Mouse (Mus musculus): ENCODE results near the gene Olfr1250. TPM values are rescaled to one million over a fixed set of nuclear protein-coding genes. Genes with fewer than 3 reads are reported as not detected.
"Not testable (repeated sequence)": the region's sequence is repeated elsewhere in the genome, so short reads cannot be mapped to it uniquely, and the experiment has no call there.

The Olfr1250 gene
- total RNA-seq (2014; rRNA removed) = not detected in 2 replicates
- polyA plus RNA-seq (2012; rRNA removed) = not detected in 2 replicates

DNA sequence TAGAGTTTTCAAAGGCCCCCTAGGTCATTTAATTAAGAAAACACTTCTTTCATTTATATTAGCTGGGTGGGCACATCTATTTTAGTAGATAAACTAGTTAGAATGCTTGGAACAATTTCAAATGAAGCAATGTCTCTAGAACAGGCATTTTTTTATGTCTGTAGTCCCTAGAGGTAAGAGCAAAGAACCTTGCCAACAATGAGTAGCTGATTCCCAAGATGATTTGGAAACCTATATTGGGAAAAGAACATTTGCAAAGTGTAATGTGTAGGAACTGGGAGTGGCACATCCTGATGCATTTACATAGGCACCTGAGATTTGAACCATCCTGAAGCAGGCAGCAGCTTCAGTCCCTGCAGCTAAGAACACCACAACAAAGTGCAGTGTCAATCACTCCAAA, at the start of gene Olfr1250:
Olfr1250 (minus strand) TSS at position 101 of the 400 bp plus-strand sequence.
- no peak within 1 kb of the TSS for H3K4me3 ChIP-seq (ENCODE audit: insufficient read depth, low read depth, low read length)
- H3K79me2 ChIP-seq (ENCODE audit: control insufficient read depth, insufficient read depth, low read length) = no peaks in the 10 kb centered on the region
- TF ChIP-seq CTCF (IDR thresholded peaks at IDR 0.05; ENCODE audit: low read depth, low read length) (no peak), POLR2A (IDR thresholded peaks at IDR 0.05; ENCODE audit: extremely low read depth, insufficient read depth, low read length) (no peak)
- H3K4me1 ChIP-seq (ENCODE audit: control insufficient read depth, insufficient read depth, low read length) = no peaks in the 10 kb centered on the region
- no peaks in the 10 kb centered on the region for H3K36me3 ChIP-seq (ENCODE audit: control insufficient read depth, insufficient read depth, low read length)
- no peak within 1 kb of the TSS for H3K9ac ChIP-seq (ENCODE audit: low read depth, low read length)
- no peak for DNase-seq (ENCODE audit: extremely low read depth, low read depth, low spot score)
- H3K27ac ChIP-seq (replicated peaks; ENCODE audit: insufficient read depth, low read depth, low read length) = no peak within 1 kb of the TSS
- no peaks in the 10 kb centered on the region for H3K27me3 ChIP-seq (ENCODE audit: control insufficient read depth, insufficient read depth, low read length)

- Histone ChIP-seq H3K79me2 (ENCODE audit: control insufficient read depth, insufficient read depth, low read length) (no peaks in the 10 kb centered on the region), H3K4me1 (ENCODE audit: control insufficient read depth, insufficient read depth, low read length) (no peaks in the 10 kb centered on the region), H3K36me3 (ENCODE audit: control insufficient read depth, insufficient read depth, low read length) (no peaks in the 10 kb centered on the region), H3K27me3 (ENCODE audit: control insufficient read depth, insufficient read depth, low read length) (no peaks in the 10 kb centered on the region), H3K27ac (replicated peaks; ENCODE audit: insufficient read depth, low read depth, low read length) (no peak overlapping the region), H3K4me3 (ENCODE audit: insufficient read depth, low read depth, low read length) (no peak overlapping the region), H3K9ac (ENCODE audit: low read depth, low read length) (no peak overlapping the region)
- no peak for DNase-seq (ENCODE audit: extremely low read depth, low read depth, low spot score)
- TF ChIP-seq POLR2A (IDR thresholded peaks at IDR 0.05; ENCODE audit: extremely low read depth, insufficient read depth, low read length) = no peak
- no peak for TF ChIP-seq CTCF (IDR thresholded peaks at IDR 0.05; ENCODE audit: low read depth, low read length)
- 78% methylated on average over 6 of the region's 6 CpGs for WGBS
Measured at GRCm38 (mm10) chr2:89691980-89692379, 30.7 kb upstream of the Olfr1250 start.

DNA sequence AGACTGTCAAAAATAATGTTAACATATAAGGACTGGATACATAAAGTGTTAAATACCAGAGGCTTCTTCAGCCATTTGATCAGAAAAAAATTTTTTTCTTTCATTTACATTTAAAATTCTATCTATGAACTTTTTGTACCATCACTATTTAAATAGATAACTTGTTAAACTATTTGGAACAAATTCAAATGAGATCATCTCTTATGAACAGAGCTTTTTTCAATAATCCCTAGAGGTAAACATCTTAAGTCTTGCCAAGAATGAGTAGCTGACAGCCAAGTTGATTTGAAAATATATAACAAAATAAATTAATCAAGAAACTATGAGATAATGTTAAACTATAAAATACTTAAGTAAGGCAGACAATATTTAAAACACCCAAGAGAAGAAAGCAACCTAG, 10.6 kb upstream of the Olfr1250 start, which contains the start of gene Olfr1251:
Olfr1251 (minus strand) TSS at position 101 of the 400 bp plus-strand sequence.
- no peak for TF ChIP-seq CTCF (IDR thresholded peaks at IDR 0.05; ENCODE audit: low read depth, low read length)
- no peak for TF ChIP-seq POLR2A (IDR thresholded peaks at IDR 0.05; ENCODE audit: extremely low read depth, insufficient read depth, low read length)
- Histone ChIP-seq H3K79me2 (ENCODE audit: control insufficient read depth, insufficient read depth, low read length) (no peaks in the 10 kb centered on the region), H3K4me3 (ENCODE audit: insufficient read depth, low read depth, low read length) (no peak within 1 kb of the TSS), H3K27ac (replicated peaks; ENCODE audit: insufficient read depth, low read depth, low read length) (no peak within 1 kb of the TSS), H3K4me1 (ENCODE audit: control insufficient read depth, insufficient read depth, low read length) (no peaks in the 10 kb centered on the region), H3K9ac (ENCODE audit: low read depth, low read length) (no peak within 1 kb of the TSS), H3K27me3 (ENCODE audit: control insufficient read depth, insufficient read depth, low read length) (no peaks in the 10 kb centered on the region), H3K36me3 (ENCODE audit: control insufficient read depth, insufficient read depth, low read length) (no peaks in the 10 kb centered on the region)
- DNase-seq (ENCODE audit: extremely low read depth, low read depth, low spot score) = no peak

- Histone ChIP-seq H3K4me1 (ENCODE audit: control insufficient read depth, insufficient read depth, low read length) (no peaks in the 10 kb centered on the region), H3K27me3 (ENCODE audit: control insufficient read depth, insufficient read depth, low read length) (no peaks in the 10 kb centered on the region), H3K79me2 (ENCODE audit: control insufficient read depth, insufficient read depth, low read length) (no peaks in the 10 kb centered on the region), H3K4me3 (ENCODE audit: insufficient read depth, low read depth, low read length) (no peak within 1 kb of the TSS), H3K36me3 (ENCODE audit: control insufficient read depth, insufficient read depth, low read length) (no peaks in the 10 kb centered on the region), H3K27ac (replicated peaks; ENCODE audit: insufficient read depth, low read depth, low read length) (no peak within 1 kb of the TSS), H3K9ac (ENCODE audit: low read depth, low read length) (no peak within 1 kb of the TSS)
- 89% methylated on average over 2 of the region's 2 CpGs for whole genome bisulfite sequencing
- TF ChIP-seq CTCF (IDR thresholded peaks at IDR 0.05; ENCODE audit: low read depth, low read length) (no peak), POLR2A (IDR thresholded peaks at IDR 0.05; ENCODE audit: extremely low read depth, insufficient read depth, low read length) (no peak)
- DNase-seq (ENCODE audit: extremely low read depth, low read depth, low spot score) = no peak
Measured at GRCm38 (mm10) chr2:89634883-89635282, 26.4 kb downstream of the Olfr1250 start, which contains the start of gene Olfr1249. Gene Olfr1249 (minus strand): TSS chr2:89634983.

- H3K36me3 ChIP-seq (ENCODE audit: control insufficient read depth, insufficient read depth, low read length); H3K27ac ChIP-seq (replicated peaks; ENCODE audit: insufficient read depth, low read depth, low read length); DNase-seq (ENCODE audit: extremely low read depth, low read depth, low spot score); H3K27me3 ChIP-seq (ENCODE audit: control insufficient read depth, insufficient read depth, low read length); H3K4me3 ChIP-seq (ENCODE audit: insufficient read depth, low read depth, low read length); H3K79me2 ChIP-seq (ENCODE audit: control insufficient read depth, insufficient read depth, low read length); H3K9ac ChIP-seq (ENCODE audit: low read depth, low read length); H3K4me1 ChIP-seq (ENCODE audit: control insufficient read depth, insufficient read depth, low read length): not testable (repeated sequence)
- 78% methylated on average over 1 of the region's 1 CpGs for WGBS
Measured at GRCm38 (mm10) chr2:89618145-89618544, 43.1 kb downstream of the Olfr1250 start, which contains the start of gene Olfr1248. Gene Olfr1248 (minus strand): TSS chr2:89618245.

GRCm38 (mm10) chr2:89614030-89614429, 47.2 kb downstream of the Olfr1250 start, which contains the start of gene Olfr1247:
Gene Olfr1247 (minus strand): TSS chr2:89614130.
- no peaks in the 10 kb centered on the region for H3K79me2 ChIP-seq (ENCODE audit: control insufficient read depth, insufficient read depth, low read length)
- TF ChIP-seq CTCF (IDR thresholded peaks at IDR 0.05; ENCODE audit: low read depth, low read length) (no peak), POLR2A (IDR thresholded peaks at IDR 0.05; ENCODE audit: extremely low read depth, insufficient read depth, low read length) (no peak)

More at GRCm38 (mm10) chr2:89614030-89614429, 47.2 kb downstream of the Olfr1250 start, which contains the start of gene Olfr1247:
- Histone ChIP-seq H3K4me3 (ENCODE audit: insufficient read depth, low read depth, low read length) (no peak within 1 kb of the TSS), H3K9ac (ENCODE audit: low read depth, low read length) (no peak within 1 kb of the TSS), H3K27me3 (ENCODE audit: control insufficient read depth, insufficient read depth, low read length) (no peaks in the 10 kb centered on the region), H3K36me3 (ENCODE audit: control insufficient read depth, insufficient read depth, low read length) (no peaks in the 10 kb centered on the region), H3K27ac (replicated peaks; ENCODE audit: insufficient read depth, low read depth, low read length) (no peak within 1 kb of the TSS), H3K4me1 (ENCODE audit: control insufficient read depth, insufficient read depth, low read length) (no peaks in the 10 kb centered on the region)
- WGBS = 83% methylated on average over 2 of the region's 2 CpGs
- no peak for DNase-seq (ENCODE audit: extremely low read depth, low read depth, low spot score)

Other genes starting within 250 kb of the Olfr1250 start
- gene Olfr1239, start 241.1 kb downstream of the Olfr1250 start, total RNA-seq (2014; rRNA removed) = not detected in 2 replicates
- not detected in 2 replicates for gene Olfr1239, start 241.1 kb downstream of the Olfr1250 start, polyA plus RNA-seq (2012; rRNA removed)
- not detected in 2 replicates for gene Olfr1240, start 218.5 kb downstream of the Olfr1250 start, total RNA-seq (2014; rRNA removed)
- not detected in 2 replicates for gene Olfr1240, start 218.5 kb downstream of the Olfr1250 start, polyA plus RNA-seq (2012; rRNA removed)
- not detected in 2 replicates for gene Olfr1241, start 174.3 kb downstream of the Olfr1250 start, total RNA-seq (2014; rRNA removed)
- gene Olfr1241, start 174.3 kb downstream of the Olfr1250 start, polyA plus RNA-seq (2012; rRNA removed) = not detected in 2 replicates
- not detected in 2 replicates for gene Olfr1242, start 163.1 kb downstream of the Olfr1250 start, total RNA-seq (2014; rRNA removed)
- not detected in 2 replicates for gene Olfr1242, start 163.1 kb downstream of the Olfr1250 start, polyA plus RNA-seq (2012; rRNA removed)
- not detected in 2 replicates for gene Olfr1243, start 130.0 kb downstream of the Olfr1250 start, total RNA-seq (2014; rRNA removed)
- not detected in 2 replicates for gene Olfr1243, start 130.0 kb downstream of the Olfr1250 start, polyA plus RNA-seq (2012; rRNA removed)
- gene Olfr1245, start 83.0 kb downstream of the Olfr1250 start, total RNA-seq (2014; rRNA removed) = not detected in 2 replicates
- gene Olfr1245, start 83.0 kb downstream of the Olfr1250 start, polyA plus RNA-seq (2012; rRNA removed) = not detected in 2 replicates
- gene Olfr1246, start 68.3 kb downstream of the Olfr1250 start, total RNA-seq (2014; rRNA removed) = not detected in 2 replicates
- not detected in 2 replicates for gene Olfr1246, start 68.3 kb downstream of the Olfr1250 start, polyA plus RNA-seq (2012; rRNA removed)
- gene Olfr1247, start 47.3 kb downstream of the Olfr1250 start, total RNA-seq (2014; rRNA removed) = not detected in 2 replicates
- not detected in 2 replicates for gene Olfr1247, start 47.3 kb downstream of the Olfr1250 start, polyA plus RNA-seq (2012; rRNA removed)
- gene Olfr1248, start 43.2 kb downstream of the Olfr1250 start, total RNA-seq (2014; rRNA removed) = not detected in 2 replicates
- gene Olfr1248, start 43.2 kb downstream of the Olfr1250 start, polyA plus RNA-seq (2012; rRNA removed) = not detected in 2 replicates
- not detected in 2 replicates for gene Olfr1249, start 26.5 kb downstream of the Olfr1250 start, total RNA-seq (2014; rRNA removed)
- not detected in 2 replicates for gene Olfr1249, start 26.5 kb downstream of the Olfr1250 start, polyA plus RNA-seq (2012; rRNA removed)
- gene Olfr1251, start 10.5 kb upstream of the Olfr1250 start, total RNA-seq (2014; rRNA removed) = not detected in 2 replicates
- not detected in 2 replicates for gene Olfr1251, start 10.5 kb upstream of the Olfr1250 start, polyA plus RNA-seq (2012; rRNA removed)
- gene Olfr1252, start 63.5 kb upstream of the Olfr1250 start, total RNA-seq (2014; rRNA removed) = not detected in 2 replicates
- gene Olfr1252, start 63.5 kb upstream of the Olfr1250 start, polyA plus RNA-seq (2012; rRNA removed) = not detected in 2 replicates
- not detected in 2 replicates for gene Olfr1253, start 95.6 kb upstream of the Olfr1250 start, total RNA-seq (2014; rRNA removed)
- gene Olfr1253, start 95.6 kb upstream of the Olfr1250 start, polyA plus RNA-seq (2012; rRNA removed) = not detected in 2 replicates
- not detected in 2 replicates for gene Olfr1254, start 132.2 kb upstream of the Olfr1250 start, total RNA-seq (2014; rRNA removed)
- not detected in 2 replicates for gene Olfr1254, start 132.2 kb upstream of the Olfr1250 start, polyA plus RNA-seq (2012; rRNA removed)
- gene Olfr1255, start 150.6 kb upstream of the Olfr1250 start, total RNA-seq (2014; rRNA removed) = not detected in 2 replicates
- not detected in 2 replicates for gene Olfr1255, start 150.6 kb upstream of the Olfr1250 start, polyA plus RNA-seq (2012; rRNA removed)
- not detected in 2 replicates for gene Olfr1256, start 180.1 kb upstream of the Olfr1250 start, total RNA-seq (2014; rRNA removed)
- not detected in 2 replicates for gene Olfr1256, start 180.1 kb upstream of the Olfr1250 start, polyA plus RNA-seq (2012; rRNA removed)
- not detected in 2 replicates for gene Olfr48, start 186.7 kb upstream of the Olfr1250 start, total RNA-seq (2014; rRNA removed)
- gene Olfr48, start 186.7 kb upstream of the Olfr1250 start, polyA plus RNA-seq (2012; rRNA removed) = not detected in 2 replicates
- gene Olfr1257, start 217.0 kb upstream of the Olfr1250 start, total RNA-seq (2014; rRNA removed) = not detected in 2 replicates
- not detected in 2 replicates for gene Olfr1257, start 217.0 kb upstream of the Olfr1250 start, polyA plus RNA-seq (2012; rRNA removed)